Mouse (Mus musculus) liver, embryonic 14.5 days (tissue): ENCODE data around the gene Selenoi.

Experiments
- CTCF ChIP-seq: IDR thresholded peaks from 2 replicates; pipeline ENCODE4 v1.5.1; 2016; ENCODE audit warnings: antibody characterized with exemption, low read depth, control low read depth
- EP300 ChIP-seq: IDR thresholded peaks from 2 replicates; pipeline ENCODE4 v1.6.1; 2016; ENCODE audit warnings: antibody characterized with exemption, low read depth

DNA sequence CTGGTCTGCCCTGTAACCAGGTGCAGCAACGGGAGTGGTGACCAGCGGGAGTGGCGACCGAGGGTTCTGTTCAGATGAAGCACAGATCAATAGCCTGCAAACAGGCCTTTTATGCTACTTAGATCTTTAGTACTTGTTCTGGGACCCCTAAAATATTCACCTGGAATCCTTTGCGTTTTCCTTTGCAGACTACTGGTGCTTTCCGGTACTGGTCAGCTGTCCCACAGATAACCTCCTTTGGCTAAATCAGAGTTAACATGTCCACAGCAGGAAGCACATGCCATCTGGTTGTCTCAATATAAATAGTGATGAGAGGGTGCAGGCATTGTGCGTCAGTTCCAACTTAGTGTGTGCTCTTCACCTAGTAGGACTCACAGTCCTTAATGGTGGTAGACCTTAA, 26.4 kb downstream of the Selenoi start:
- TF ChIP-seq CTCF = no peak
- TF ChIP-seq EP300 = no peak
